Mouse (Mus musculus): ENCODE results near the gene Cul9. TPM values are rescaled to one million over a fixed set of nuclear protein-coding genes. Genes with fewer than 3 reads are reported as not detected.

Gene Cul9
- total and polyA plus RNA-seq, 2 experiments from 2014 or later, result 13.6 to 70.9 TPM

GRCm38 (mm10) chr17:46461347-46461746 lies 84.8 kb downstream of the Cul9 start:
- 30% methylated on average over 8 of the region's 8 CpGs for WGBS
- H3K36me3 ChIP-seq (ENCODE audit: insufficient read depth, low read length), result peaks cover 23% of the 10 kb centered on the region
- no peak overlapping the region for H3K27ac ChIP-seq (ENCODE audit: low read depth, low read length)
- TF ChIP-seq CTCF (IDR thresholded peaks at IDR 0.05), result peak; percentile 40
- peak overlapping the region; percentile 20 for H3K4me2 ChIP-seq (ENCODE audit: low read depth, low read length, poor library complexity, severe bottlenecking)
- no peaks in the 10 kb centered on the region for H3K4me1 ChIP-seq (ENCODE audit: insufficient read depth, low read length)
- ATAC-seq (ENCODE audit: low FRiP score) (no peak), DNase-seq (ENCODE audit: low spot score) (no peak)
- no peaks in the 10 kb centered on the region for H3K9me3 ChIP-seq (ENCODE audit: low read length)
- no peaks in the 10 kb centered on the region for H3K27me3 ChIP-seq (ENCODE audit: insufficient read depth, low read length)
- no peak overlapping the region for H3K4me3 ChIP-seq (ENCODE audit: low read depth, low read length)
- H3K9ac ChIP-seq (replicated peaks; ENCODE audit: low read length, poor library complexity, severe bottlenecking), result no peak overlapping the region

DNA sequence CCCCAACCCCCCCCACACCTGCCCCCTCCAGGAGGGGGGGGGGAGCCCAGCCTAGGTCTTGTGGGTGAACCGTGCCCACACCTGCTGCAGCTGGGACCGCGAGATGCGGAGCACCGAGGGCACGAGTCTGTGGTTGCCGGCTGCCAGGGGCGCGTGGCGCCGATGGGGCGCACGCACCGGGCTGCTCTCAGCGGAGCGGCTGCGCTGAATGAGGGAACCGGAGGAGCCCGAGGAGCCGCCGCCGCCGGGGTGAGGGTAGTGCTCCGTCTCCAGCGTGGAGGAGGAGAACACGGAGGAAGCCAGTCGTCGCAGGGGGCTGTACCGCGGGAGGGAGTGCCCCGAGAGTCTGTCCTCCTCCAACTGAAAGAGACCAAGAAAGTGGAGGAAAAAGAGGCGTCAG lies 85.5 kb downstream of the Cul9 start:
- Histone ChIP-seq H3K36me3 (ENCODE audit: insufficient read depth, low read length) (peaks cover 19% of the 10 kb centered on the region), H3K27ac (ENCODE audit: low read depth, low read length) (no peak overlapping the region), H3K4me3 (ENCODE audit: low read depth, low read length) (no peak overlapping the region; the same call in 1 of the 2 replicates), H3K9ac (replicated peaks; ENCODE audit: low read length, poor library complexity, severe bottlenecking) (no peak overlapping the region), H3K27me3 (ENCODE audit: insufficient read depth, low read length) (no peaks in the 10 kb centered on the region), H3K4me1 (ENCODE audit: insufficient read depth, low read length) (no peaks in the 10 kb centered on the region), H3K9me3 (ENCODE audit: low read length) (no peaks in the 10 kb centered on the region), H3K4me2 (ENCODE audit: low read depth, low read length, poor library complexity, severe bottlenecking) (0 out of 2 replicates have a peak overlapping the region, but pooled peaks have one; percentile 6)
- no peak for DNase-seq (ENCODE audit: low spot score)
- no peak for ATAC-seq (ENCODE audit: low FRiP score)
- WGBS, result 14% methylated on average over 28 of the region's 32 CpGs
- TF ChIP-seq CTCF (IDR thresholded peaks at IDR 0.05), result no peak

DNA sequence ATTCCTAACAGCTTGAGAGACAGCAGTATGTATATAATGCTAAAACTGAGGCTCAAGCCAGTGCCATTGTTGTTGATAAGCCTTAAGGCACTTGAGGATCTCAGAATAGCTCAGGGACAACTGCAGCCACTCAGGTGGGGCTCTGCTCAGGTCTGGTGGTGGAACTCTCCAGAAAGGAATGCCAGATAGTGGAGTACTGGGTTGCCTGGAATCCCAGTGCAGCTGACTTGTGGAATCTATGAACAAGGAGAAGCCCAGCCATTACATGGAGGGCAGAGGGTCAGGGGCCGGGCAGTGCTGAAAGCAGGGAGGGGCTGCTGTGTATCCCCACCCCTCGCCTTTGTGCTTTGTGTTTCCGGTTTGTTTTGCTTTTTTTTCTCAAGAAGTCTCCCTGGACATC lies 87.7 kb downstream of the Cul9 start:
- no peak for TF ChIP-seq CTCF (IDR thresholded peaks at IDR 0.05)
- DNase-seq (ENCODE audit: low spot score) (no peak), ATAC-seq (ENCODE audit: low FRiP score) (no peak)
- Histone ChIP-seq H3K36me3 (ENCODE audit: insufficient read depth, low read length) (peaks cover 10% of the 10 kb centered on the region), H3K9ac (replicated peaks; ENCODE audit: low read length, poor library complexity, severe bottlenecking) (no peak overlapping the region), H3K27me3 (ENCODE audit: insufficient read depth, low read length) (no peaks in the 10 kb centered on the region), H3K9me3 (ENCODE audit: low read length) (no peaks in the 10 kb centered on the region), H3K4me1 (ENCODE audit: insufficient read depth, low read length) (peaks cover 13% of the 10 kb centered on the region; the same call in 1 of the 2 replicates), H3K4me2 (ENCODE audit: low read depth, low read length, poor library complexity, severe bottlenecking) (no peak overlapping the region), H3K4me3 (ENCODE audit: low read depth, low read length) (no peak overlapping the region), H3K27ac (ENCODE audit: low read depth, low read length) (no peak overlapping the region)
- WGBS, result 57% methylated on average over 3 of the region's 3 CpGs

DNA sequence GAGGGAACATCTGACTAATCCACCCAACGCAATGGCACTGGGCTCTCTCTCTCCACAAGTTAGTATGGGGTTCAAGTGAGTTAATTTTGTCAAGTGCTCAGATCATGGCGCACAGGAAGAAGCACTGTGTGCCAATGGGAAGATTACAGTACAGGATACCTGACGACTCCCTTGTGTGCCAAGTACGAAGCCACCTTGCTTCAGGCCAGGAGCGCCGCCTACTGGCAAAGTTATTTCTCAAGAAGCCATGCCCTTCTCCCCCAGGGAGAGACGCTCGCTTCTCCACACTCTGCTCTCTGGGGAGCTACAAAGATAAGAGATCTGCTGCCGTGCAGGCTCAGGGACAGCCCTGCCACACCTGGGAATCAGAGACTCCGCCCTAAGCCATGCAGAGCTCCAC lies 88.4 kb downstream of the Cul9 start:
- peak; percentile 58 for TF ChIP-seq CTCF (IDR thresholded peaks at IDR 0.05)
- ATAC-seq (ENCODE audit: low FRiP score), result no peak
- no peak overlapping the region for H3K27ac ChIP-seq (ENCODE audit: low read depth, low read length)

DNA sequence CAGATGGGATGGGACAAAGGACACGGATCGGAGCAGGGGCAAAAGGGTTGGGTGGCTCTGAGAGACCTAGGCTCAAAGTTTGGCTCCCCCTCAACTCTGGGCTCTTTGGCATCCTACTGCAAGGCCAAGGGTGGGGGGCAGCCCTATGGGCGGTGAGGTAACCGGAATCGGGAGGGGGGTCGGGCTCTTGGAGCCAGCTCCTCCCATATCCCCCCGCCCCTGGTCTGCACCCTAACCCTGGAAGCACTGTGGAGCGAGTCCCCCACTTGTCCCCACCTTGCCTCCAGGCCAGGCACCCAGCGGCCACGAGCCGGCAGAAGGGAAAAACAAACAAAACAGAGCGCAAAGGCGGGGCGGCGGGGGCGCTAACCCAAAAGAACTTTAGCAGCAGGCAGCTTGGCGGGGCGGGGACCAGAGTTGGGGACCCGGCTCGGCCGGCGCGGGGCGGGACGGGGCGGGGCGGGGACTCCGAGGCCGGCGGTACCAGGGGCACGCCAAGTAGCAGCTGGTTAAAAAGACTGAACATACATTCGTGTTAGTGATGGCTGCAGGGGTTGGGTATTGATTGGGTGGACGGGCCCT lies 91.0 kb downstream of the Cul9 start:
- no peak for ATAC-seq (ENCODE audit: low FRiP score)
- H3K4me2 ChIP-seq (ENCODE audit: low read depth, low read length, poor library complexity, severe bottlenecking), result peak overlapping the region; percentile 57
- peaks cover under 1% of the 10 kb centered on the region; the same call in 1 of the 2 replicates for H3K36me3 ChIP-seq (ENCODE audit: insufficient read depth, low read length)
- no peak overlapping the region for H3K27ac ChIP-seq (ENCODE audit: low read depth, low read length)
- H3K4me3 ChIP-seq (ENCODE audit: low read depth, low read length), result peak overlapping the region; percentile 25
- H3K9ac ChIP-seq (replicated peaks; ENCODE audit: low read length, poor library complexity, severe bottlenecking), result peak overlapping the region; percentile 29; the same call in 1 of the 2 replicates
- no peak for DNase-seq (ENCODE audit: low spot score)
- no peak for TF ChIP-seq CTCF (IDR thresholded peaks at IDR 0.05)
- H3K9me3 ChIP-seq (ENCODE audit: low read length), result no peaks in the 10 kb centered on the region
- H3K27me3 ChIP-seq (ENCODE audit: insufficient read depth, low read length), result no peaks in the 10 kb centered on the region
- WGBS, result 2% methylated on average over 30 of the region's 33 CpGs
- H3K4me1 ChIP-seq (ENCODE audit: insufficient read depth, low read length), result peaks cover 13% of the 10 kb centered on the region; the same call in 1 of the 2 replicates

More for the DNA sequence above, 88.4 kb downstream of the Cul9 start:
- Histone ChIP-seq H3K4me1 (ENCODE audit: insufficient read depth, low read length) (peaks cover 13% of the 10 kb centered on the region; the same call in 1 of the 2 replicates), H3K36me3 (ENCODE audit: insufficient read depth, low read length) (peaks cover 8% of the 10 kb centered on the region), H3K9ac (replicated peaks; ENCODE audit: low read length, poor library complexity, severe bottlenecking) (no peak overlapping the region), H3K27me3 (ENCODE audit: insufficient read depth, low read length) (no peaks in the 10 kb centered on the region), H3K9me3 (ENCODE audit: low read length) (no peaks in the 10 kb centered on the region), H3K4me2 (ENCODE audit: low read depth, low read length, poor library complexity, severe bottlenecking) (no peak overlapping the region), H3K4me3 (ENCODE audit: low read depth, low read length) (no peak overlapping the region)
- 19% methylated on average over 10 of the region's 10 CpGs for WGBS
- DNase-seq (ENCODE audit: low spot score), result no peak

GRCm38 (mm10) chr17:46454539-46454938 lies 91.6 kb downstream of the Cul9 start:
- TF ChIP-seq CTCF (IDR thresholded peaks at IDR 0.05), result no peak
- peak overlapping the region; percentile 57 for H3K4me2 ChIP-seq (ENCODE audit: low read depth, low read length, poor library complexity, severe bottlenecking)
- DNase-seq (ENCODE audit: low spot score), result no peak
- peak overlapping the region; percentile 25; the same call in 1 of the 2 replicates for H3K4me3 ChIP-seq (ENCODE audit: low read depth, low read length)
- H3K9ac ChIP-seq (replicated peaks; ENCODE audit: low read length, poor library complexity, severe bottlenecking), result 0 out of 2 replicates have a peak overlapping the region, but pooled peaks have one; percentile 29
- H3K36me3 ChIP-seq (ENCODE audit: insufficient read depth, low read length), result peaks cover 2% of the 10 kb centered on the region; the same call in 1 of the 2 replicates
- H3K4me1 ChIP-seq (ENCODE audit: insufficient read depth, low read length), result peaks cover 13% of the 10 kb centered on the region; the same call in 1 of the 2 replicates
- H3K27me3 ChIP-seq (ENCODE audit: insufficient read depth, low read length), result no peaks in the 10 kb centered on the region
- H3K9me3 ChIP-seq (ENCODE audit: low read length), result no peaks in the 10 kb centered on the region
- ATAC-seq (ENCODE audit: low FRiP score), result no peak
- WGBS, result 2% methylated on average over 9 of the region's 9 CpGs
- no peak overlapping the region for H3K27ac ChIP-seq (ENCODE audit: low read depth, low read length)

Data from midbrain, postnatal 0 days (tissue).